Mouse (Mus musculus) kidney, postnatal 4 days (tissue): ENCODE data around the gene Gadd45gip1.

Experiments used
- DNase-seq, 2 experiments: peaks; one replicate each; pipeline ENCODE4 v3.0.0; 2021; ENCODE audit warnings: mixed read lengths in 2 of 2

Gene Gadd45gip1

DNA sequence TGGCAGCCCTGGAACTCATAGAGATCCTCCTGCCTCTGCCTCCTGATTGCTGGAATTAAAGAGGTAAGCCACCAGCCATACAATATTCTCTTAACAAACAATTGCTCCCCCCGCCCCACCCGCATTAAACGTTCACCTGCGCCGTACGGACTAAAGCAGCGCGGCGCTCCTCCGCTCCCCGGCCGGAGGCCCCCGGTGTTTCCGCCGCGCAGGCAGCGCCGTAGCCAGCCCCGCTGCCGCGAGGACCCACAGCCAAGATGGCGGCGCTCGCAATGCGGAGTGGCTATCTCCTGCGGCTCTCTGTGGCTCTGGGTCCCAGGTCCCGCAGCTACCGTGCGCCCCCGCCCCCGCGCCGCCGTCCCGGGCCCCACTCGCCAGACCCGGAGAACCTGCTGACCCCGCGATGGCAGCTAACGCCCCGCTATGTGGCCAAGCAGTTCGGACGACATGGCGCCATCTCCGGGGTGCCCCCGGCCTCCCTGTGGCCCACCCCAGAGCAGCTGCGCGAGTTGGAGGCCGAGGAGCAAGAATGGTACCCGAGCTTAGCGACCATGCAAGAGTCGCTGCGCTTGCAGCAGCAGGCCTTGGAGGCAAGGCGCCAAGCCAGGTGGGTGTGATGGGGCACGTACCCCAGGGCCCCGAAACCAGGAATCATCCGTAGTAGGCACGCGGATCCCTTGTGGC, 854 bp downstream of the Gadd45gip1 start:
- peak; percentile 89 to 91 for DNase-seq

DNA sequence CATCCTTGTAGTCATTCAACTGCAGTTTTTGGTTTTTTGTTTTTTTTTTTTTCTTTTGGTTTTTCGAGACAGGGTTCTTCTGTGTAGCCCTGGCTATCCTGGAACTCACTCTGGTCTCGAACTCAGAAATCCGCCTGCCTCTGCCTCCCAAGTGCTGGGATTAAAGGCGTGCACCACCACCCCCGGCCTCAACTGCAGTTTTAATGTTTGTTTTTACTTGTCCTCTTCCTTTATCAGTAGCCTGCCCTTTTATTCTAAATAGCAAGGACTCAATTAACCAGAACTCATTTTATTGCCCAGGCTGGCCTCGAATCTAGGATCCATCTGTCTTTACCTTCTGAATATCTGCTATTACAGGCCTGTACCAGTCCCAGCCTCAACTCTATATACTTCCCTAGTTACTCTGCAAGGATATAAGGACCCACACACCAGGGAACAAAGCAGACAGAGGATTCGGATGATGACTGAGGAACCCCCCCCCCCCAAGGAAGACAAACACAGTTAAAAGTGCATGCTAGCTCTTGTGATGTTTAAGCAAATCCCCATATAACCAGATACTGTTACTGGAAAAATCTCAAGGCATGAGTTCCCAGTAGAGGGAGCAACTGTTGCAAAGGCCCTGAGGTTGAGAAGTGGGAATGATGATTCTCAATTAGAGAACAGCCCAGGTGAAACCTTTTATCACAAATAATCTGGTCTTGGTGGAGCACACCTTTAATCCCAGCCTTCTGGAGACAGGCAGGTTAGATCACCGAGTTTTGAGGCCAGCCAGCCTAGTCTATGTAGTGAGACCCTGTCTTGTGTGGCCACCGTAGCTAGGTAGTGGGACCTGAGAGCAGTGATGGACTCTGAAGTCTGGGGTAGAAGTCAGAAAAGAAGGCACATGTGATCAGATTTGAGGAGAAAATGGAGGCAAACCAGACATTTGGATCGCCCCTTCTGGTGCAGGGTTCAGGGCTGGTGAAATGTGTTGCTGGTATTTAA, 1.7 kb downstream of the Gadd45gip1 start:
- DNase-seq = no peak

DNA sequence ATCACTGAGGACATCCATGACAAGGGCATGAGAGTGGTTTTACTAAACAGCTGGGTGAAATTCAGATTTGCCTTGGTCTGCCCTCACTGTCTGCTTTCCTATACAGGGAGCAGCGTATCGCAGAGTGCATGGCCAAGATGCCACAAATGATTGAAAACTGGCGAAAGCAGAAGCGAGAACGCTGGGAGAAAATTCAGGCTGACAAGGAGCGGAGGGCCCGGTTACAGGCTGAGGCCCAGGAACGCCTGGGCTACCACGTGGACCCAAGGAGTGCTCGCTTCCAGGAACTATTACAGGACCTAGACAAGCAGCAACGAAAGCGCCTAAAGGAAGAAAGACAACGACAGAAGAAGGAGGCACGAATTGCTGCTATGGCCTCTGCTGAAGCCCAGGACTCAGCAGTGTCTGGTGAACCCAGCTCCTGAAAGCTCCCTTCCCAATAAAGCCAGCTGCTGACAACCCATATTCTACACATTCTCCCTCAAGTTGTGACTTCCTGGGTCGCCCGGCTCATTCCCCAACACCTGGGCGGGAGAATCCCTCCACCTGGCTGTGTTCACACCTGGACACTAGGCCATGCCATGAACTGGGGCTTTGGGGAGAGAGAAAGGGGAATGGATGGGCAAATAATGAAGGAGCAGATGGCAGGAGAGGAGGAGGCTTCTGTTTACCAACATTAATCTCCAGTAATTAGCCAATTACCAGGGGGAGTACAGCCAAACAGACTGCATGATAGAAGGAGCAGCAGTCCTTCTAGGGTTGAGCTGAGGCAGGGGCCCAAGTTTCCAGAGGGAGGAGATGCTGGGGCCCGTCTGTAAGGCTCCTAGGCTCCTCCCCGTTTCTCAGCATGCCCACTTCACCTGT, 2.9 kb downstream of the Gadd45gip1 start:
- no peak for DNase-seq

DNA sequence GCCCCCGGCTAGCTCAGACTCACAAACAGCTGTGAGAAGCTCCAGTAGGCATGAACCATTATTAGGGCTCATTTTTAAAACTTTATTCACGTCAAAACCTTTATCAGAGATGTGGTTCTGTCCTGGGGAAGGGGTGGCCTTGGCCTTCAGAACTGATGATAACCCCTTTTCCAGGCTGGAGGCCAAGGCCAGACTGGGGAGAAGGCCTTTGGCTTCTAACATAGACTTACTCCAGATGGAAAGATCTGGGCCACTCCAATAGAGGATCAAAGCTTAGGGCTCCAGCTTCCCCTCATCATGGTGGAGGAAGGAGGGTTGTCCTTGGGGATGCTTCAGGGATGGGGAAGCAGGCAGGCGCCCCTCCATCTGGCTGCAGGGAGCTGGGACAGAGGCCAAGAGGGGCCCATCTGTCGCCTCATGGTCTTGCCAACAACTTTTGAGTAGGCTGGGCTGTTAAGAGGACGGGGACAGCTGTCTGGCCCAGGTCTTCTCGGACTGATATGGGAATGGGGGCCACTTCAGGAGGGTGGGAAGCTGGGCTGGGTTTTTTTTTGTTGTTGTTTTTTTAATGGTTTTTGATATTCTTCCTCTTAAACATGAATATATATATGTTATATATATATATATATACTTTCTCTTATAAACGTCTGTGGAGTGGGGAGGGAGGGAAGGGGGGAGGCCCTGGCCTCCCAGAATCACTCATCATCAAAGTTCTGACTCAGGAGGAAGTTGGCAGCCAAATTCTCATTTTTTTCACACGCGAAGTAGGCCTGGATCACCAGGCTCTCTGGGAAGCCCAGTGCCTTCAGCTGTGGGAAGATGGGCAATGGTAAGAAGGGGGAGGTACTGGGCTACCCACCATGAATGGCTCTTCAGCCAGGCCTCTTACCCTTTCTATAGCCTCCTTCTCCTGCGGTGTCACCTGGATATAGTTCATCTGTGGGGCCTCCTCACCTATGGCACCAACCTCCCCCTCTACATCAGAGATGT, 3.8 kb downstream of the Gadd45gip1 start:
- peak; percentile 45 to 62 for DNase-seq

DNA sequence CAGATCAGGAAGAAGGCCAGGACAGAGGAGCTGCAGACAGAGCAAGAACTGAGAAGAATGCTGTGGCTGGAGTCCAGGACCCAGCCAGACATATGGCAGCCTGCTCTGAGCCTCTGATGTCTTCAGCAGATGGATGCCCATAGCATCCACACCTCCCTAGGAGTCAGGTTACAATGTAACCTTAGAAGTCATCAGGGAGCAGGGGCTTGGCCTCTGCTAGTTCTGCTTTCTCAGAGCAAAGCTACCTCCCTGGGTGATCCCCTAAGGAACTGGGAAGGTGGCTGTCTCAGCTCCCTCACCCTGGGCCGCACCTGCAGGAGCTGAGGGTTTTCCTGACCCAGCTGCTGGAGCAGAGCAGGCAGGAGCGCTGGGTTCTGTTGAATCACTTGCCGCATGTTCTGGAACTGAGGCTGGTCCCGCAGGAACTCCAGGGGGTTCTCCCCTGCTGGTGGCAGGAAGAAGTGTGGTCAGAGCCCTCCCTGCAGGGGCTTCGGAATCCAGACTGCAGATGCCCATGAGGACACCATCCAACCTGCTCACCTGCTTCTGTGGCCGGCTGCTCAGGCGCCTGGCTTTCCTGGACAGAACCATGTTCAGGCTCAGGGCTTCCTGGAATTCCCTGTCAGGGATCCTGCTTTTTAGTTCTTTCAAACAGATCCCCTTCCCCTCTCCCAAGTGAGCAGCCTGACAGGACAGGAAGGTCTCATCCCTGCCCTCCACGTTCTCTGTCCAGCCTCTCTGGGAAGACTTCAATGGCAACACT, 6.0 kb downstream of the Gadd45gip1 start:
- DNase-seq = no peak

DNA sequence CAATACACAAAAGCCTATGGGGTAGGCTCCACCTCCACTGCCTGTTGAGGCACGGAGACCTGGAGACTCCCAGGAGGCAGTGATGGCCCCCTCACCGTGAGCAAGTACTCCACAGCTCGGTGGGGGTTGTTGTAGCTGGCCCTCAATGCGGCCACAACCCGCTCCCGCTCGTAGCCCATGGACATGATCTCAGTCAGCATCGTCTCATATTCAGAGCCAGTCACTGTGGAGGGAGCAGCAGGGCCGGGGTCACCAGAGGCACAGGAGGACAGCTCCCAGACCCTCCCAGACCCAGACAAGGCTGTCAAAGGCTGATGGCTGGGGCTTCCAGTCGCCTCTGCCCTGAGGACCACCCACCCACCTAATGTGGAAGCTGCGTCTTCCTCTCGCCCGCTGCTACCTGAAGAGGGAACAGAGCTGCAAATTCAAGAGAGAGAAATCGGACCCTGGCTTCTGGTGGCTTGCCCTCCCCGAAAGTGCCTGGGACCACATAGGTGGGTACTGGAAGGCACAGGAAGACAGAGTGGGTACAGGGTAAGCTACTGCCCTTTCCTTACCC, 6.7 kb downstream of the Gadd45gip1 start:
- no peak for DNase-seq

DNA sequence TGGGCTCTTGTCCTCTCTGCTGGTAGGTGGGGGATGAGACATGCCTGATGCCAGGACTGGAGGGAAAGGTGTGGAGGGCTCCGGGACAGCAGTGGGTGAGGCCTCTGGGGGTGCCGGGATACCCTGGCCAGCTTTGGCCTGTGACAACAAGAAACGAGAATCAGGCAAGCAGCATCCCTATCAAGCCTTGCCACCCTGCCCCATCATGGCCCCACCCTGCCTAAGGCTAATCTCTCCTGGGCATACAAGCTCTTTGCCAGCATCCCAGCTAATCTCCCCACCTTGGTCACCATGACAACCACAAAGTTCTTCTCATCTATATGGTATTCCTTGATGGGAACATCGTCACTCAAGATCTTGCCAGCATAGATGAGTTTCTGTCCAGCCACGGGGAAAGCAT, 7.2 kb downstream of the Gadd45gip1 start:
- DNase-seq = no peak

DNA sequence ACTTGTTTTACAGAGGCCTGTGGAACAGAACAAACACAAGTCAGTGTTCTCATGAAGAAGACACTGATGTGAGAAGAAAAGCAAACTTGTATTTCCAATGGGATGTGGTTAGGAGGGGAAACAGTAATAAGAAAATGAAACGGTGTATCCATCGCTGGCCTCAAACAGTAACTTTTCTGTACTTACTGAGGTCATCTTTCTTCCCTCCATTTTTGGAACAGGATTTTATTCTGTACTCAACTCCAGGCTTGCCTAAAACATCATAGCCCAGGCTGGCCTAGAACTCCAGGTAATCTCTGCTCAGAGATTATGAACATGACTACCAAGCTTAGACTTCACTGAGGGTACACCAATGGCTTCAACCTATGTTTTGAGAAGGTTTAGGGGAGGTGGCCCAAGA, 8.1 kb downstream of the Gadd45gip1 start:
- no peak for DNase-seq

DNA sequence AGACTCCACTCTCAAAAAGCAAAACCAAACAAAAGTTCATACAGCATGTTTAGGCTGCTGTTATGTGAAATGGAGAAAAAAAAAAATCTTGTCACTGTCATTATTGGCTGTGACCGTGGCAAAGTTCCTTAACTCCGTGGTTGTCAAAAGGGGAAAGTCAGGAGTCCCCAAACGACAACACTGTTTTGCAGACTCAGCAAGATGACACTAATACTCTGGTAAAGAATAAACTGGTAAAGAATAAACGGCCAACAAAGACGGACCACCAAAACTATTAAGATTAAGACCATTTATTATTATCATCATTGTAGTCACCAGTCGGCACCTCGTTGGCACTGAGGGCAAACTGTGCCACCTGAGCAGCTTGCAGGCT, 8.5 kb downstream of the Gadd45gip1 start:
- no peak for DNase-seq

DNA sequence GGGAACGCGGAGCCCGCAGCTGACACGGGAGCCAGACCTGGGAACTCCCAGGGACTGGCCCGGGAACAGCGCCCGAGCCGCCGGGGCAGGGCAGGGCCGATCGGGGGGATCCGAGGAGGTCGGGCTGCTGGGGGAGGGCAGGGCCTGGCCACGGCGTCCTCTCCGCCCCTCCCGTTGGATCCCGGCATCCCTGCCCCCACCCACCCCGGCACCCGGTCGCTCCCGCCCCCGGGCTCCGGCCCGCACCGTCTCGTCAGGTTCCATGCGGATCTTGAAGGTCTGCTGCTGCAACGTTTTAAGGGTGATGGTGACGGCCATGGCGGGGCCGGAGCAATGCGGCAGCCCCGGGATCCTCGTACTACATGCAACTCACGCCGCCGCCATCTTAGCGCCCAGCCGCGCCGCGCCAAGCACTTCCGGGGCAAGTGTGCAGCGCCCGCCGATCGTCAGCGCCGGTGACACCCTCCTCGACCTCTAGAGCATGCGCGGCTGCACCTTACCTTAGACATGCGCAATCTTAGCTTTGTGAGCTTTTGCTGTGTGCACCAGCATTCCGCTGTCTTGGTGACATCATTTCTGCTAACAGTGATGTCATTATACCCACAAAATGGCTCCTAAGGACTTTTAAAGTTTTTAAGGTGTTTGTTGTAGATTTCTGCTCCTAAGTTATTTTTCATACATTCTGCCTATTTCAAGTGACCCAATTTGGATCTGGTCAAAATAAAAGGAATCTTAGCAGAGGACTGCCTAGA, 9.1 kb downstream of the Gadd45gip1 start, which contains the start of gene Rad23a:
Rad23a (minus strand) TSS at position 418 of the 752 bp plus-strand sequence.
- DNase-seq = peak; percentile 93 to 96

DNA sequence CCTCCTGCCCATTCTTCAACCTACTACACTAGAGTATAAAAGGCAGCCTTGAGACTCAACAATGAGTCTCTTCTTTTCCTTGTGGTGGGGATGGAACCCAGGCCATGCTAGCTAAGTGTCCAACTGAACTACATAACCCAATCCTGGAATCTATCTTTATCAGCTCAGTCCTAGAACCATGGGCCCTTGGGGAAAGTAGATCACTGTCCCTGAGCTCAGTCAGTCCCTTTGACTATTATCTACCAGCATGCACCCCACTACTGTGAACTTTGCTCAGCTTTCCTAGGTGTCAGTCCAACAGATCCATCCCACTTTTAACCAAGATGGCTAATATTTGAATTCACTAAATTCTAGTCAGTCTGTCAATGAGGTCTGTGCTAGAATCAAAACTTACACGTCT, 10.2 kb downstream of the Gadd45gip1 start:
- no peak for DNase-seq

DNA sequence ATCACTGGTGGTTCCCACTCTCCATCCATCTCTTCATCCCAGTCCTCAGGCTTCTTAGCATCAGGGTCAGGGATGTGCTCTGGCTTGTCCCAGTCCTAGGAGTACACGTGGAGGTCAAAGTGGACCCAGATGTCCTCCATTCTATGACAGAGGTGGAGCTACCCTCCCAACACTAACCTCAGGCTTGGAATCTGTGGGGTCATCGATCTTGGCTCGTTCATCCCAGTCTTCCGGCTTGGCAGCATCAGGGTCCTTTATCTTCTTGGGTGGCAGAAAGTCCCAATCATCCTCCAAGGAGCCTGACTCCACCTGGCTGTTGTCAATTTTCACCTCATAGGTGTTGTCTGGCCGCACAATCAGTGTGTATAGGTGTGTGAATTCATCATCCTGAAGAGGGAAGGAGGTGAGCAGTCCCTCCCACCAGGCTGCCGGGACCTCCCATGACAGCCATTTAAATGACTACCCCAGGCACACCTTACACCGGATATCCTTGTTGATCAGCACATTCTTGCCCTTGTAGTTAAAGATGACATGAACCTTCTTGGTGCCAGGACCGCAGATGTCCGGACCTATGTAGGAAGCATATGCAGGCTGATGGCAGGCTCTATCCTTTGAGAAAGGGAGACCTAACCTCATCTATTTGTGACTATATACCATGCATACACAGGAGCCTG, 13.2 kb downstream of the Gadd45gip1 start:
- DNase-seq = no peak

DNA sequence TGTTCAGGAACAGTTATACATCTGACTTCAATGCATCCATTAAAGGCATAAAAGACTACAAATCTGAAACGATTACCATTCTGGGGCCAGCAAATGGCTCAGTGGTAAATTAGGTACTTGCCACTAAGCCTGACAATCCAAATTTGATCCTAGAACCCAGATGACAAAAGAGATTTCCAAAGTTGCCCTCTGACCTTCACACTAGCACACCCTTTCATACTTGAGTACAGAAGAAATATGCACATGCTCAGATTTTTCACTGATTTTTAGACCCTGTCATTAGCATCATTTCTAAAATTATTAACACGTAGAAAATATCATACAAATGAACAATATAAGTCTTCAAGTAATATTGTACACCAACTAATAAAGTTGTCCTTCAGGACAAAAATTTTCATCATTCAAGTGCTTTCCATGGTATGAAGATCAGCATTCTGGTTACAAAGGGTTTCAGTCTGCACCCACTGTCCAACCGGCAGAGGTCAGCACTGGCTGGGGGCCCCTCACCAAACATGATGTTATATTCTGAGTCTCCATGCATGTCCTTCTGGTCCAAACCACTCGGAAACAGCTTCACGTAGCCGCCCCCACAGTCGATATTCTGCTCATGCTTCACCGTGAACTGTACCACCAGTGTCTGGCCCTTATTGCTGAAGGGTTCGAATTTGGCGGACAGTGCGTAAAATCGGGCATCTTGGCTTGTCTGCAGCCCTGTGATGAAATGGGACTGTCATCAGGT, 14.2 kb downstream of the Gadd45gip1 start:
- DNase-seq = peak; percentile 72 to 80

DNA sequence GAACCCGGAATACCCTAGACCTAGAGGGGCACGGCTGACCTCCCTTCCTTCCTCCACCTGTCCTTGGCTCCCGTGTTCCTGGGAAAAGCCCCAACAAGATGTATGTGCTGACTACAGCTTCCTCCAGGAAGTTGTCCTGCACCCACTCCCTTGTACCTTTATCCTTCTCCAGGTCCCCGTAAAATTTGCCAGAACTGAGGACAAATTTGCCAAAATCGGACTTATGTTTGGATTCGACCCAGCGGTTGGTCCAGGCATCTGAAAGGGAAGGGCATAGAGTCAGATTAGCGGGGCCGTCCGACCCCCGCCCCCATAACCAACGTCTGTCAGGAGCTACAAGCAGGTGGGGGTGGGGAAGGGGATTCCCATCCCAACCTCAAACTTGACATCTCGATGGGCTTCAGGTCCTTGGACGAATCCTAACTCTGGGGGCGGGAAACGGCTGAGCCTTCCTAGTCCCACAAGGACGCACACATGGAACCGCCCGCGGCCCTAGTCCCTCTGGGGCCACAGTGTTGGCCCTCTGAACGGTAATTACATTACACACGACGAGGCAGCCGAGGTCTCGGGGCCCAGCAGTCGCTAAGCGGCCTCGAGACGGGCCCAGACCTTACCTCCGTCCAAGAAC, 14.9 kb downstream of the Gadd45gip1 start:
- DNase-seq = no peak

DNA sequence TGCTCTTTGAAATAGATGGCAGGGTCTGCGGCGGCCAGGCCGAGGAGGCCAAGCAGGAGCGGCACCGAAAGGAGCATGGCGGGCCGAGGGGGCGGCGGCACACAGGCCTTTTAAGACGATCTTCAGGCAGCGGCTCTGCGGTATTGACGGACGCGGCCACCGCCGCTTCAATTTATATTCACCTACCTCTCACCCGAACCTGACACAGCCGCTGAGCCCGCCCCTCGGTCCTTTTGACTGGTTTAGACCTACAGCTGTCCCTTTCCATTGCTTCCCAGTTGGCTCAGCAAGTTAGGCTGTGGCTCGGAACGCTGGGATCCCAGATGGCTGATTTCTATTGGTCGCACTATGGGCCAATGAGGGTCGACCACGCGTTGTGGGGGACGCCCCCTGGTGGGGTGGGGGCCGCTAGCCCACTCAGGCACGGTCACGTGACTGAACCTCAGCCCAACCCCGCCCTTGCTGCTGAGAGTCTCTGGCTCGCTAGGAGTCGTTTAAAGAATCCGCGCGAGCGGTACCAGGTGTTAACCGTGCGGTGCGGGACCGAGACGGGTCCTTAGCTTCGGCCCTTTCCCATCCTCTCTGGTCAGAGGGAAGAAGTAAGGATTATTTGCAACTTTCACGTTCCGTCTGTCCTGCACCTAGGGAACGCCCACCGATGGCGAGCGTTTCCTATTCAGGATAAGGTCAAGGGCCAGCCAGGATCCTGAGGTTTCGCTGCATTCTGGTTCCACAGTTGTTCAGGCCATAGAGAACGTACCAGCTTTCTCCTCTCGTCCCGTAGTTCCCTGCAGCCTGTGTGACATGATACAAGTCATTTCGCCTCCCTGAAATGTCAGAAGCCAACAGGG, 15.6 kb downstream of the Gadd45gip1 start, which contains the start of gene Calr:
Calr (minus strand) TSS at position 213 of the 851 bp plus-strand sequence.
- peak; percentile 98 to 99 for DNase-seq

DNA sequence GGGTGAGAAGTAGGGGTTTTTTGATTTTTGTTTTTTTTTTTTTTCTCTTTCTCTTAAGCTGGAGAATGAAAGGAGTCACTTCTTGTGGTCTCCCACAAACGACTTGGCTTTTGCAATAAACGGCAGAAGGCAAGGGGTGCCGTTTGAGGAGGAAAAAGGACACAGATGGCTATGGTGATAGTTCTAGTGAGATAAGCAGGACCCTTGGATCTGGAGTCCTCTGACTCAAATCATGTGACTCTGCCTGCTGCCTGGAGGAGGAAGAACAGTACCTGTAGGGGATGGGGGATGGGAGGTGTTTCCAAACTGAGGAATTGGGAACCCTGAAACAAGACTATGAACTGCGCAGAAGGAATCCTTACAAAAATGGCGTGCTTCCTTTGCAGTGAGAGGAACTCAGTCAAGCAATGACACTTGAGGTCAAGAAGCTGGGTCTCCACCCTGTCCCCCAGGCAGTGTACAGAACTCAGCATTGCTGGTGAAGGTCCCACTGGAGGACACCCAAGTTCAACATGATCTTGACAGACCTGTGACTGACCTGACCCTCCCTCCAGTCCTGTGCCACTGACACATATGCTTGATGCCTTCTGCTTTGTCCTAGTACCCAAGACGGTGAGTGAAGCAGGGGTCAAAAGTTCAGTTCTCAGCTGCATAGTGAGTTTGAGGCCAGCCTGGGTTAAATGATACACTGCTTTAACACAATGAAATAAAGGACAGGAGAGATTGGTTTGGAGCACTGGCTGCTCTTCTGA, 16.5 kb downstream of the Gadd45gip1 start:
- no peak for DNase-seq
